Mouse (Mus musculus): ENCODE measurements around the gene Olfr463.

DNA sequence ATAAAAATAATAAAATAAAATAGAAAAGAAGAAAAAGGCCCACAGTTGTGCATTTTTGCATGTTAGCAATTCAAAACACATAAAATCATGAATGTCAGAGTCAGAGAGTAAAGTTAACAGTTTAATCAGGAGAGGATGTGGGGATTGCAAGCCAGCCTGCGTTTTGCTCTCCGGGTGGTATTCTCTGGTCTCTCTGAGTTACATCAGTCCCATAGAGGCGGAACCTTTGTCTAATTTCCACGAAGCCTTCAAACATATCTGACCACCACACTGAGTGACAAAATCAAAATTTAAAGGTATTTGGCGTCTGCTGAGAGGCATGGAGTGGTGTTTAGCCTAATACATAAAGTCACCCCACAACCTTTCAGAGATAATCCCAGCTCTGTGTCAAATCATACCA is 12.3 kb downstream of the Olfr463 start:
- TF ChIP-seq CTCF (IDR thresholded peaks at IDR 0.05; ENCODE audit: low read depth) (no peak), EP300 (IDR thresholded peaks at IDR 0.05; ENCODE audit: low read depth) (no peak)

Measured in heart, postnatal 0 days (tissue).